Mouse (Mus musculus) C2C12 (cell line): ENCODE results near the gene Cyp2a22.
"Not testable (repeated sequence)": the region's sequence is repeated elsewhere in the genome, so short reads cannot be mapped to it uniquely, and the experiment has no call there.

Experiments
- CEBPB ChIP-seq: IDR thresholded peaks from one replicate; pipeline ENCODE4 v1.6.1; 2011; ENCODE audit warnings: low read depth, mild to moderate bottlenecking, control low read depth, moderate library complexity
- CTCF ChIP-seq: IDR thresholded peaks from one replicate; pipeline ENCODE4 v1.5.1; 2011; ENCODE audit not compliant: control insufficient read depth, insufficient read depth, insufficient read length
- FOSL1 ChIP-seq: IDR thresholded peaks from one replicate; pipeline ENCODE4 v1.8.0; 2011; ENCODE audit warnings: mild to moderate bottlenecking, low read length; ENCODE audit not compliant: poor library complexity, insufficient read depth, severe bottlenecking
- MAX ChIP-seq: IDR thresholded peaks from one replicate; pipeline ENCODE4 v1.6.1; 2011; ENCODE audit warnings: mild to moderate bottlenecking, control low read depth
- MYOD1 ChIP-seq: IDR thresholded peaks from one replicate; pipeline ENCODE4 v1.6.1; 2011; ENCODE audit warnings: low read depth; ENCODE audit not compliant: control insufficient read depth, insufficient read length
- MYOG ChIP-seq: IDR thresholded peaks from one replicate; pipeline ENCODE4 v1.6.1; 2011; ENCODE audit not compliant: control insufficient read depth, insufficient read length; ENCODE audit errors: extremely low read depth
- USF1 ChIP-seq: IDR thresholded peaks from one replicate; pipeline ENCODE4 v1.6.1; 2011; ENCODE audit warnings: low read depth, mild to moderate bottlenecking, control low read depth, moderate library complexity

GRCm38 (mm10) chr7:26953306-26953705 lies 14.1 kb upstream of the Cyp2a22 start:
- TF ChIP-seq CTCF, USF1, CEBPB, MYOD1, MAX, MYOG, FOSL1: not testable (repeated sequence)
